Mouse (Mus musculus) midbrain, postnatal 0 days (tissue): ENCODE measurements around the gene Itgal. TPM values are rescaled to one million over a fixed set of nuclear protein-coding genes. Genes with fewer than 3 reads are reported as not detected.
"Not testable (repeated sequence)": the region's sequence is repeated elsewhere in the genome, so short reads cannot be mapped to it uniquely, and the experiment has no call there.

Source experiments
- ATAC-seq: fragments of 200-750 bp; cut with Nextera tagmentation; 2 replicates; pipeline ENCODE4 v1.8.0; 2017; ENCODE audit warnings: moderate number of reproducible peaks, mild to moderate bottlenecking, moderate TSS enrichment, moderate library complexity; ENCODE audit not compliant: low FRiP score
- DNase-seq: peaks from one replicate; pipeline ENCODE4 v3.0.0-alpha.2; 2015; ENCODE audit warnings: low spot score
- H3K27ac ChIP-seq: fragments of 300-500 bp; sonication (generic); 2 replicates; pipeline ENCODE4 v1.5.1; 2014; ENCODE audit warnings: low read depth, mild to moderate bottlenecking, low read length, mixed read lengths
- H3K27me3 ChIP-seq: fragments of 300-500 bp; sonication (generic); 2 replicates; pipeline ENCODE4 v1.6.1; 2014; ENCODE audit warnings: low read length, control low read depth, mixed read lengths; ENCODE audit not compliant: insufficient read depth
- H3K36me3 ChIP-seq: fragments of 300-500 bp; sonication (generic); 2 replicates; pipeline ENCODE4 v1.6.1; 2014; ENCODE audit warnings: low read length, control low read depth, mixed read lengths; ENCODE audit not compliant: insufficient read depth
- H3K4me1 ChIP-seq: fragments of 300-500 bp; sonication (generic); 2 replicates; pipeline ENCODE4 v1.6.1; 2014; ENCODE audit warnings: mild to moderate bottlenecking, control low read depth, antibody characterized with exemption, low read length, mixed read lengths; ENCODE audit not compliant: insufficient read depth
- H3K4me2 ChIP-seq: fragments of 300-500 bp; sonication (generic); 2 replicates; pipeline ENCODE4 v1.6.1; 2014; ENCODE audit warnings: low read depth, mild to moderate bottlenecking, low read length, mixed read lengths; ENCODE audit not compliant: poor library complexity, severe bottlenecking
- H3K4me3 ChIP-seq: fragments of 300-500 bp; sonication (generic); 2 replicates; pipeline ENCODE4 v1.5.1; 2014; ENCODE audit warnings: low read depth, mild to moderate bottlenecking, low read length, moderate library complexity
- H3K9ac ChIP-seq: fragments of 300-500 bp; sonication (generic); replicated peaks from 2 replicates; pipeline ENCODE4 v1.6.1; 2014; ENCODE audit warnings: mild to moderate bottlenecking, low read length, moderate library complexity, mixed read lengths; ENCODE audit not compliant: poor library complexity, severe bottlenecking
- H3K9me3 ChIP-seq: fragments of 300-500 bp; sonication (generic); 2 replicates; pipeline ENCODE4 v1.6.1; 2016; ENCODE audit warnings: low read length, control low read depth
- CTCF ChIP-seq: IDR thresholded peaks from 2 replicates; pipeline ENCODE4 v1.5.1; 2016; ENCODE audit warnings: antibody characterized with exemption, mild to moderate bottlenecking
- WGBS: fragments of 180-500 bp; shearing (Covaris S2); extraction: QIAGEN DNeasy Blood & Tissue Kit; methylation state at CpG from one replicate; pipeline ENCODE4 v1.1.7; 2014; 5-methylcytosine and 5-hydroxymethylcytosine counted together
- polyA plus RNA-seq: library from polyadenylated mRNA; unstranded; fragments of >200 nt; fragmentation: Nextera tagmentation; extraction: Ambion mirVana; gene quantifications from 2 replicates; pipeline ENCODE4 v1.2.1, GENCODE M21; 2015
- total RNA-seq: library from RNA; depleted of rRNA; stranded (reverse); fragments of >200 nt; gene quantifications from 2 replicates; pipeline ENCODE4 v1.2.3, GENCODE M21; 2014

Itgal gene
- total and polyA plus RNA-seq, 2 experiments from 2014 or later: 0.22 to 0.49 TPM

- no peak overlapping the region for H3K27ac ChIP-seq
- no peak overlapping the region for H3K4me2 ChIP-seq
- H3K9me3 ChIP-seq: no peaks in the 10 kb centered on the region
- H3K4me1 ChIP-seq: no peaks in the 10 kb centered on the region; the same call in 1 of the 2 replicates
- WGBS: 64% methylated on average over 13 of the region's 13 CpGs
- H3K9ac ChIP-seq: no peak overlapping the region
- ATAC-seq (no peak), DNase-seq (no peak)
- H3K4me3 ChIP-seq: no peak overlapping the region
- H3K27me3 ChIP-seq: peaks cover 3% of the 10 kb centered on the region; the same call in 1 of the 2 replicates
- no peaks in the 10 kb centered on the region for H3K36me3 ChIP-seq
- no peak for TF ChIP-seq CTCF
Observed at GRCm38 (mm10) chr7:127361449-127361848, 65.4 kb downstream of the Itgal start.

DNA sequence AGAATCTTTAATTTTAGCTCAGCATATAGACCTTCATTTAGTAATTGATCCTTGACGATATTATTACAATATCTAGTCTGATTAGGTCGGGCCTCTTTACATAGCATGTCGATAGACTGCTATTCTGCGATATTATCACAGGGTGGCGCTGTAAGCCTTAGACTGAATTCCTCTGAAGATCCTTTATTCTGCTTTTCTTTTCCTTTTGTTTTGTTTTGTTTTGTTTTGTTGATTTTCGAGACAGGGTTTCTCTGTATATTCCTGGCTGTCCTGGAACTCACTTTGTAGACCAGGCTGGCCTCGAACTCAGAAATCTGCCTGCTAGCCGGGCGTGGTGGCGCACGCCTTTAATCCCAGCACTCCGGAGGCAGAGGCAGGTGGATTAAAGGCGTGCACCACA, 66.4 kb downstream of the Itgal start:
- not testable (repeated sequence) for H3K4me3 ChIP-seq, H3K36me3 ChIP-seq, H3K4me2 ChIP-seq, H3K9me3 ChIP-seq, H3K27me3 ChIP-seq, H3K9ac ChIP-seq, H3K4me1 ChIP-seq, H3K27ac ChIP-seq, ATAC-seq
- peak; percentile 84 for TF ChIP-seq CTCF
- WGBS: 10% methylated on average over 13 of the region's 13 CpGs
- peak; percentile 81 for DNase-seq

DNA sequence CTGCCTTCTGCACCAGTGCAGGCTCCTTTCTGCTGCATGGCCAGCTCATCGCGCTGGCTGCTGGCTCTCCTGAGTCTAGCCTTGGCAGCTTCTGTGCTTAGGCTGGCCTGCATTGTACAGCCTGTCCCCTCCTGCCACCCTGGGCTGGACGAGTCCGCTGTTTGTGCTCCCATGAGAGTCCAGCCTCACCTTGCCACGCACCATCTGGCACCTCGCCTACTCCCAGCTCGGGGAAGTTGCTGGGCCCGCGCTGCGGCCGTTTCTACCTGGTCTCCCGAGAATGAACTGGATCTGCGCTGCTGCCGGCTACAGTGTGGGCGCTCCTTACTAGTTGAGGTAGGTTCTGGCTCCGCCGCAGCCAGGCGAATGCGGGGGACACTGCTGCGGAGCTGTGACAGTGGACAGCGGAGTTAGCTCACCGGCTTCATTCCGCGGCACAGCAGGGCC, 67.4 kb downstream of the Itgal start:
- H3K9ac ChIP-seq: peak overlapping the region; percentile 48; the same call in 1 of the 2 replicates

GRCm38 (mm10) chr7:127364166-127364565, 68.1 kb downstream of the Itgal start:
- peak overlapping the region; percentile 53 for H3K4me2 ChIP-seq
- no peaks in the 10 kb centered on the region for H3K36me3 ChIP-seq
- TF ChIP-seq CTCF: no peak
- H3K4me3 ChIP-seq: peak overlapping the region; percentile 32; the same call in 1 of the 2 replicates
- 36% methylated on average over 4 of the region's 4 CpGs for WGBS
- peak; percentile 67 for DNase-seq
- no peak overlapping the region; the same call in 1 of the 2 replicates for H3K9ac ChIP-seq
- H3K27me3 ChIP-seq: peaks cover 3% of the 10 kb centered on the region; the same call in 1 of the 2 replicates
- no peaks in the 10 kb centered on the region; the same call in 1 of the 2 replicates for H3K4me1 ChIP-seq
- no peak for ATAC-seq
- H3K9me3 ChIP-seq: no peaks in the 10 kb centered on the region
- no peak overlapping the region for H3K27ac ChIP-seq

More for the DNA sequence above, 67.4 kb downstream of the Itgal start:
- peak; percentile 45 for DNase-seq
- 4% methylated on average over 24 of the region's 24 CpGs for WGBS
- peaks cover 3% of the 10 kb centered on the region; the same call in 1 of the 2 replicates for H3K27me3 ChIP-seq
- H3K27ac ChIP-seq: no peak overlapping the region
- no peak for ATAC-seq
- H3K4me3 ChIP-seq: peak overlapping the region; percentile 32
- peak overlapping the region; percentile 53 for H3K4me2 ChIP-seq
- no peaks in the 10 kb centered on the region for H3K36me3 ChIP-seq
- TF ChIP-seq CTCF: no peak
- no peaks in the 10 kb centered on the region; the same call in 1 of the 2 replicates for H3K4me1 ChIP-seq
- H3K9me3 ChIP-seq: no peaks in the 10 kb centered on the region

DNA sequence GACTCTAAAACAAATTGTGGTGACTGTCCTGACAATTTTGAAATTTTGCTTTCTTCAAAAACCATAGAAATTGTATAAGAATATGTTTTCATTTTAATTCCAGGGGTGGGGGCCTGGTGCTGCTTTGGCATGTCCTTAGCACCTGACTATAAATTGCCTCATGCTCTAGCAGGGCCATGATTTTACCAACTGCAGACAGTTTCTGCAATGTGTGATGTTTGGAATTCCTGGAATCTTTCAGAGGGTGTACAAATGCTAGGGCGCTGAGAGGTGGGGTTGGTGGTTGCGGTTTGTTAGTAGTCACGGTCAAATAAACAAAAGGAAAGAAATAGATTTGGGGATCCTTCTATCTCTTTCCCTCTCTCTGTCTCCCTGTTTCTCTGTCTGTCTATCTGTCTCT, 70.2 kb downstream of the Itgal start:
- Histone ChIP-seq H3K27me3 (peaks cover 3% of the 10 kb centered on the region; the same call in 1 of the 2 replicates), H3K4me3 (no peak overlapping the region), H3K9me3 (no peaks in the 10 kb centered on the region), H3K36me3 (no peaks in the 10 kb centered on the region), H3K9ac (no peak overlapping the region), H3K27ac (no peak overlapping the region), H3K4me2 (no peak overlapping the region), H3K4me1 (no peaks in the 10 kb centered on the region; the same call in 1 of the 2 replicates)
- TF ChIP-seq CTCF: no peak
- WGBS: 85% methylated on average over 3 of the region's 3 CpGs
- no peak for ATAC-seq
- DNase-seq: no peak

DNA sequence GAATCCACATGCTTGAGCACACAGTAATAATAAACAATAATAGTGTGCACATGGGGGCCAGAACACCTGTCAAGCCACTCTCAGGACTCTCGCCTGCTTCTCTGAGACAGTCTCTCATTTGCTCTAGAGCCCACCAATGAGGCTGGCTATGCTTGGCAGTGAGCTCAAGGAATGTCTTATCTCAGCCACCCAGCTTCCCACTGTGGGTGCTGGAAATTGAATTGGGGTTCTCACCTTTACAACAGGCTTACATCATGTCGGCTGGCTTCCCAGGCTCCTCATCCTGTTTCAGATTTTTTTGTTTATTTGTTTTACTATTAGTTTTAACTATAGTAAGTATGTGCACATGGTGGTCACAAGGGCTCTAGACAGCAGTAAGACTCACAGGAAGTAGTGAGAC, 75.2 kb downstream of the Itgal start:
- no peaks in the 10 kb centered on the region for H3K27me3 ChIP-seq
- ATAC-seq: no peak
- WGBS: 86% methylated on average over 2 of the region's 2 CpGs

More for the DNA sequence above, 75.2 kb downstream of the Itgal start:
- Histone ChIP-seq H3K4me1 (no peaks in the 10 kb centered on the region), H3K9me3 (no peaks in the 10 kb centered on the region), H3K4me3 (no peak overlapping the region), H3K36me3 (no peaks in the 10 kb centered on the region), H3K4me2 (no peak overlapping the region), H3K27ac (no peak overlapping the region), H3K9ac (no peak overlapping the region)
- TF ChIP-seq CTCF: no peak
- DNase-seq: no peak
